Mouse (Mus musculus) liver, embryonic 11.5 days (tissue): ENCODE measurements around the gene Diras2. TPM values are rescaled to one million over a fixed set of nuclear protein-coding genes. Genes with fewer than 3 reads are reported as not detected.

ENCODE experiments used
- ATAC-seq: fragments of 200-750 bp; cut with Nextera tagmentation; replicated peaks from 2 replicates; pipeline ENCODE4 v1.8.0; 2017; ENCODE audit warnings: moderate number of reproducible peaks, mild to moderate bottlenecking, moderate TSS enrichment, moderate library complexity; ENCODE audit not compliant: low FRiP score
- DNase-seq: peaks from one replicate; pipeline ENCODE4 v3.0.0-alpha.2; 2017; ENCODE audit warnings: low spot score
- H3K27ac ChIP-seq: fragments of 300-500 bp; sonication (generic); 2 replicates; pipeline ENCODE4 v1.5.1; 2014; ENCODE audit warnings: mild to moderate bottlenecking, low read depth, low read length, control low read depth
- H3K27me3 ChIP-seq: fragments of 300-500 bp; sonication (generic); replicated peaks from 2 replicates; pipeline ENCODE4 v1.6.1; 2014; ENCODE audit warnings: low read length, mixed read lengths; ENCODE audit not compliant: control insufficient read depth, insufficient read depth
- H3K36me3 ChIP-seq: fragments of 300-500 bp; sonication (generic); 2 replicates; pipeline ENCODE4 v1.6.1; 2014; ENCODE audit warnings: mild to moderate bottlenecking, low read length, moderate library complexity, mixed read lengths; ENCODE audit not compliant: control insufficient read depth, insufficient read depth
- H3K4me1 ChIP-seq: fragments of 300-500 bp; sonication (generic); replicated peaks from 2 replicates; pipeline ENCODE4 v1.6.1; 2014; ENCODE audit warnings: low read length, mixed read lengths; ENCODE audit not compliant: control insufficient read depth, insufficient read depth
- H3K4me2 ChIP-seq: fragments of 300-500 bp; sonication (generic); 2 replicates; pipeline ENCODE4 v1.6.1; 2014; ENCODE audit warnings: mild to moderate bottlenecking, control low read depth, moderate library complexity
- H3K4me3 ChIP-seq: fragments of 300-500 bp; sonication (generic); 2 replicates; pipeline ENCODE4 v1.5.1; 2014; ENCODE audit warnings: low read depth, low read length, control low read depth
- H3K9ac ChIP-seq: fragments of 300-500 bp; sonication (generic); 2 replicates; pipeline ENCODE4 v1.6.1; 2014; ENCODE audit warnings: low read depth, low read length, control low read depth
- H3K9me3 ChIP-seq: fragments of 300-500 bp; sonication (generic); 2 replicates; pipeline ENCODE4 v1.6.1; 2016; ENCODE audit warnings: low read length, inconsistent platforms, mixed read lengths; ENCODE audit not compliant: control insufficient read depth
- WGBS: fragments of 180-500 bp; shearing (Covaris S2); extraction: QIAGEN DNeasy Blood & Tissue Kit; methylation state at CpG from one replicate; pipeline ENCODE4 v1.1.7; 2014; 5-methylcytosine and 5-hydroxymethylcytosine counted together
- polyA plus RNA-seq: library from polyadenylated mRNA; unstranded; fragments of >200 nt; fragmentation: Nextera tagmentation; extraction: Ambion mirVana; gene quantifications from 2 replicates; pipeline ENCODE4 v1.2.1, GENCODE M21; 2014

The Diras2 gene
- polyA plus RNA-seq, 1 experiment from 2014 or later = 0.05 TPM

- Histone ChIP-seq H3K27me3 (no peaks in the 10 kb centered on the region), H3K9ac (no peak overlapping the region), H3K4me1 (no peaks in the 10 kb centered on the region), H3K27ac (peak overlapping the region; percentile 33; the same call in 1 of the 2 replicates), H3K4me2 (no peak overlapping the region), H3K36me3 (no peaks in the 10 kb centered on the region), H3K9me3 (no peaks in the 10 kb centered on the region), H3K4me3 (no peak overlapping the region)
- DNase-seq (no peak), ATAC-seq (no peak)
- WGBS = 60% methylated on average over 8 of the region's 8 CpGs
These were observed 11.0 kb upstream of the Diras2 start for GRCm38 (mm10) chr13:52542036-52542526.

- H3K27me3 ChIP-seq = no peaks in the 10 kb centered on the region
- H3K36me3 ChIP-seq = no peaks in the 10 kb centered on the region
- H3K4me3 ChIP-seq = no peak overlapping the region
- no peak for ATAC-seq
- peak overlapping the region; percentile 33; the same call in 1 of the 2 replicates for H3K27ac ChIP-seq
- H3K9me3 ChIP-seq = no peaks in the 10 kb centered on the region
- WGBS = 70% methylated on average over 5 of the region's 5 CpGs
- no peak overlapping the region for H3K4me2 ChIP-seq
- no peak for DNase-seq
- H3K9ac ChIP-seq = no peak overlapping the region
- no peaks in the 10 kb centered on the region for H3K4me1 ChIP-seq
These were observed 10.4 kb upstream of the Diras2 start for GRCm38 (mm10) chr13:52541385-52542035.

DNA sequence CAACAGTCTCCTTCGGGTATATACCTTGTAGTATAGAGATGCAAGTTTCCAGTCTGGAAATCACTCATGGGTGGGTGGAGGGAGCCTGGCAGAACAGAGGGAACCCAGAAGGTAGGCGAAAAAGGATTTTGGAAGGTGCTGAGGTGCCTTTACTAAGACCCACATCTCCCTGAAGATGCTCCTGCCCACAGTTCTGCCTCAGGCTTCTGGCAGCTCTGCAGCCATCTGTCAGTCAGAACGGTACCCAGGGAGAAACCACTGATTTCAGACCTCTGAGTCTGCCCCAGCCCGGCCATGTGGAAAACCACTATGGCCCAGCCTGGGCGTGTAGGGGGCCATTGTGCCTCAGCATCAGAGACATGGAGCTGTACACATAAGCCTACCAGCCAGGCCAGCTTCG is 8.4 kb upstream of the Diras2 start:
- ATAC-seq (no peak), DNase-seq (no peak)
- WGBS = 76% methylated on average over 6 of the region's 6 CpGs
- no peaks in the 10 kb centered on the region for H3K9me3 ChIP-seq
- H3K4me3 ChIP-seq = no peak overlapping the region
- no peaks in the 10 kb centered on the region for H3K4me1 ChIP-seq
- H3K36me3 ChIP-seq = no peaks in the 10 kb centered on the region
- H3K4me2 ChIP-seq = no peak overlapping the region
- no peaks in the 10 kb centered on the region for H3K27me3 ChIP-seq
- H3K27ac ChIP-seq = no peak overlapping the region
- H3K9ac ChIP-seq = no peak overlapping the region

DNA sequence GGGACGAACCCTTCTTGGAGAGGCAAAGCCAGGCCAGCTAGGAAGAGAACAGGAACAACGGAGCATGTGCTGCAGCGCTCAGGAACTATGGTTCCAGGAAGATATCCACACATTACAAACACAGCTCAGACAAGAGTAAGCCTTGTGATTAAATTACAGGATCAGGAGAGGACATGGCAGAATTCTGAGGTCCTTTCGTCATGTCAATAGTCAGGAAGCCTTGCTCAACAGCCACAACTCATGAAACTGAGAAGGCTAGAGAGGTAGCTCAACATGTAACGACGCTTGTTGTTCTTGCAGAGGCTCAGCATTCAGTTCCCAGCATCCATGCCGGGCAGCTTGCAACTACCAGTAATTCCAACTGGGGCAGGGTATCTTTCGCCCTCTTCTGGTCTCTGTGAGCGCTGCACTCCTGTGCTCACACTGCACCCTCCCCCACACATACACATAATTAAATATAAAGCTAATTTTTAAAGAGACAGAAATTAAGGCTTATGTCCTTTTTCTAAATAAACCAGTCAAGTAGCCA is 7.6 kb upstream of the Diras2 start:
- no peak overlapping the region for H3K27ac ChIP-seq
- H3K36me3 ChIP-seq = no peaks in the 10 kb centered on the region
- WGBS = 77% methylated on average over 9 of the region's 9 CpGs
- no peak overlapping the region for H3K4me2 ChIP-seq
- ATAC-seq (no peak), DNase-seq (no peak)
- H3K4me1 ChIP-seq = no peaks in the 10 kb centered on the region
- no peaks in the 10 kb centered on the region for H3K27me3 ChIP-seq
- no peak overlapping the region for H3K9ac ChIP-seq
- H3K4me3 ChIP-seq = no peak overlapping the region
- H3K9me3 ChIP-seq = no peaks in the 10 kb centered on the region

GRCm38 (mm10) chr13:52537754-52538587 is 6.9 kb upstream of the Diras2 start:
- no peaks in the 10 kb centered on the region for H3K9me3 ChIP-seq
- no peaks in the 10 kb centered on the region for H3K4me1 ChIP-seq
- ATAC-seq (no peak), DNase-seq (no peak)
- no peak overlapping the region for H3K9ac ChIP-seq
- WGBS = 89% methylated on average over 26 of the region's 26 CpGs
- H3K27me3 ChIP-seq = no peaks in the 10 kb centered on the region
- no peak overlapping the region for H3K4me2 ChIP-seq
- H3K4me3 ChIP-seq = no peak overlapping the region
- no peaks in the 10 kb centered on the region for H3K36me3 ChIP-seq
- H3K27ac ChIP-seq = no peak overlapping the region

DNA sequence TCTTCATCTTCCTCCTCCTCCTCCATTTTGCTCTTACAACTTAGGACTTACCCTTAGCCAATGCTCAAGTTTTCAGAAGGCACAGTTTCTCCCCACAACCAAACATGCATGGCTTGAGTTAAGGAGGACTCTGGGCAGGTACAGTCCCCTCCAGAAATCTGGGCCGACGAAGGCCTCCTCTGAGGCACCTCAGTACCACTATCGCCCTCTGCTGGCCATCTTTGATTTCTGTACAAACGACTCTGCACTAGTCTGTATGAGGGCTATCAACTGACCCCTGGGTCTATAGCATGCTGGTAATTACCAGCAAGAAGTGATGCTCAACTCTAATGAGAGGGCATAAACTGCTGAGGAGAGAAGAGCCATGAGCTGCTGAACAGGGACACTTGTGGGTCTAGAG is 4.5 kb upstream of the Diras2 start:
- Histone ChIP-seq H3K4me3 (no peak overlapping the region), H3K27ac (no peak overlapping the region), H3K9me3 (no peaks in the 10 kb centered on the region), H3K4me2 (no peak overlapping the region), H3K27me3 (peaks cover 2% of the 10 kb centered on the region), H3K36me3 (no peaks in the 10 kb centered on the region), H3K9ac (no peak overlapping the region), H3K4me1 (no peaks in the 10 kb centered on the region)
- WGBS = 13% methylated on average over 4 of the region's 4 CpGs
- no peak for ATAC-seq
- peak; percentile 43 for DNase-seq

DNA sequence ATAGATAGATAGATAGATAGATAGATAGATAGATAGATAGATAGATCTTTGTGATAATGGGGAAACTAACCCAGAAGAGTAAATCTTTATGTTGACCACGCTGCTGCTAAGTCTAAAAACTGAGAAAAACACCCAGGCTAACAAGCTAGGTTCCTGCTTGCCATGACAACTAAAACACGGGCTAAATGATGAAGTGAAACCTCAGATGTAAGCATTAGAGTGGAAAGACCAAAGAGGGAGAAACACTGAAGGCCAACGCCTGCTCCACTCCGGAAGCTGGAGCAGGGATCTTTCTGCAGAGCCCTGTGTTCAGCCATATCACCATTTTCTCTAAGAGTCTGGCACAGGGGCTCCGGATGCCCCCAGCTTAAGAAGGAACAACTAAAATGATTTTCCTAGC is 2.6 kb upstream of the Diras2 start:
- DNase-seq = no peak
- H3K4me3 ChIP-seq = no peak overlapping the region
- H3K9me3 ChIP-seq = no peaks in the 10 kb centered on the region
- no peak overlapping the region for H3K9ac ChIP-seq
- 79% methylated on average over 5 of the region's 5 CpGs for WGBS
- H3K4me1 ChIP-seq = no peaks in the 10 kb centered on the region
- ATAC-seq = no peak
- H3K36me3 ChIP-seq = no peaks in the 10 kb centered on the region
- peaks cover 18% of the 10 kb centered on the region for H3K27me3 ChIP-seq
- H3K27ac ChIP-seq = no peak overlapping the region
- H3K4me2 ChIP-seq = no peak overlapping the region

DNA sequence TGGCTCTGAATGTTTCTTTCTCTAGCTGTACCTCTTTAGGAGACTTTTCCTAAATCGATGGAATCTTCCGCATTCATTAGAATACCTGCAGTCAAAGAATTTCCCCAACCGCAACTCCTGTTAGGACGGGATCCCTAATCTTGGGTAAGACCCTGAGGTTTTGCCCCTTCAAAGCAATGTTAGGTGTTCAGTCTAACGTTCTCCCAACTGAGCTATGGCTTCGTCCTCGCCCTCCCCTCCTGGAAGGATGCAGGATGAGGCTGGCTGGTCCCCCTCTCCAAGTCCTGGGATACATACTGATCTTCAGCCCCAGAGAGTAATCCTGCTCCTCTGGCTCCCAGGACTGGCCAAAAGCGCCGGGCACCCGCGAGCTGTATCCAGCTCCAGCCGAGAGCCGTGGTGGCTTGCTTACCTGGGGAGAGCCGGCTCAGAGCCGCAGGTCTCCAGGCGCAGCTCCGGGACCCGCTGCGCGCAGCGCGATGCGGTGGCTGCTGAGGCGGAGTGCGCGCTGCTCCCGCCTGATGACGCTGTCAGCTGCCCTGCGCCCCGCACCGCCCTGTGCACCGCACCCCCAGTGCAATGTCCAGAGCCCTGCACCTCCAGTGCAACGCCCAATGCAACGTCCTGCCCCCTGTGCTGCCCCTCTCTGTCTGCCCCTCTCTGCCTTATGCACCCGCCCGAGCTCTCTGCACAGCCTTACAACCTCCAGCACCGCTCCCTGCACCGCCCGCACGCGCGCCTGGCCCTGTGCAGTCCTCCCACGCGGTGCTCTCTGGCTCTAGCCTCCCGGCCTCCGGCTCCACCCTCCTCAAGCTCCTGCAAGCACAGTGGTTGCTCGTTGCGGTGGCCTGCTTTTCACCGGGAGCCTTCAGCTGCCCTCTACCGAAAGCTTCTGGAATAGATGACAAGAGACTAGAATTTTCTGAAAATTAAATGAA is 802 bp downstream of the Diras2 start:
- Histone ChIP-seq H3K4me1 (no peaks in the 10 kb centered on the region), H3K27ac (no peak overlapping the region), H3K27me3 (peaks cover 18% of the 10 kb centered on the region), H3K4me2 (peak overlapping the region; percentile 73), H3K36me3 (no peaks in the 10 kb centered on the region), H3K4me3 (peak overlapping the region; percentile 46), H3K9ac (no peak overlapping the region), H3K9me3 (no peaks in the 10 kb centered on the region)
- ATAC-seq (peak; percentile 68), DNase-seq (peak; percentile 63)
- WGBS = 3% methylated on average over 50 of the region's 50 CpGs
